Mouse (Mus musculus) MEL (cell line): Measurements from ENCODE around the gene Mta1. TPM values are rescaled to one million over a fixed set of nuclear protein-coding genes. Genes with fewer than 3 reads are reported as not detected.

ENCODE experiments used
- DNase-seq: peaks from one replicate; pipeline ENCODE4 v3.0.0; 2011; ENCODE audit warnings: low read depth, low spot score
- H3K27ac ChIP-seq: 2 replicates; pipeline ENCODE4 v1.5.1; 2012; ENCODE audit warnings: low read depth, mild to moderate bottlenecking, control low read depth, low read length, moderate library complexity; ENCODE audit not compliant: control insufficient read depth
- H3K27me3 ChIP-seq, 2 experiments: fragments of 150-350 bp in 1 of 2; sonication (generic) in 1 of 2; 2 replicates each; pipeline ENCODE4 v1.6.1; 2012; ENCODE audit warnings: low read length in 2 of 2, mild to moderate bottlenecking in 2 of 2, improper control_type of control experiment in 1 of 2, moderate library complexity in 1 of 2; ENCODE audit not compliant: insufficient read depth in 2 of 2, control insufficient read depth in 1 of 2
- H3K36me3 ChIP-seq, 2 experiments: 2 replicates each; pipeline ENCODE4 v1.6.1; 2012 to 2014; ENCODE audit warnings: low read length in 2 of 2, improper control_type of control experiment in 1 of 2, inconsistent platforms in 1 of 2, mild to moderate bottlenecking in 1 of 2; ENCODE audit not compliant: insufficient read depth in 2 of 2, control insufficient read depth in 1 of 2
- H3K4me1 ChIP-seq, 2 experiments: fragments of 150-350 bp in 1 of 2; sonication (generic) in 1 of 2; 2 replicates each; pipeline ENCODE4 v1.6.1; 2012; ENCODE audit warnings: low read length in 2 of 2, improper control_type of control experiment in 1 of 2, mild to moderate bottlenecking in 1 of 2; ENCODE audit not compliant: insufficient read depth in 2 of 2, control insufficient read depth in 1 of 2
- H3K4me3 ChIP-seq, 2 experiments: fragments of 150-350 bp in 1 of 2; sonication (generic) in 1 of 2; 2 replicates each; pipeline ENCODE4 v1.5.1; 2012; ENCODE audit warnings: low read depth in 2 of 2, low read length in 2 of 2, mild to moderate bottlenecking in 2 of 2, moderate library complexity in 2 of 2, control low read depth in 1 of 2, improper control_type of control experiment in 1 of 2; ENCODE audit not compliant: control insufficient read depth in 1 of 2, insufficient read depth in 1 of 2
- H3K79me2 ChIP-seq: 2 replicates; pipeline ENCODE4 v1.6.1; 2012; ENCODE audit warnings: mild to moderate bottlenecking, low read length, moderate library complexity; ENCODE audit not compliant: control insufficient read depth, poor library complexity, insufficient read depth
- H3K9ac ChIP-seq: 2 replicates; pipeline ENCODE4 v1.6.1; 2012; ENCODE audit warnings: low read depth, mild to moderate bottlenecking, control low read depth, low read length, moderate library complexity; ENCODE audit not compliant: control insufficient read depth, poor library complexity, severe bottlenecking
- H3K9me3 ChIP-seq: fragments of 150-350 bp; sonication (generic); replicated peaks from 2 replicates; pipeline ENCODE4 v1.6.1; 2012; ENCODE audit warnings: mild to moderate bottlenecking, low read length, improper control_type of control experiment, moderate library complexity; ENCODE audit not compliant: insufficient read depth
- BHLHE40 ChIP-seq: IDR thresholded peaks from 2 replicates; pipeline ENCODE4 v1.6.1; 2012; ENCODE audit warnings: low read depth, mild to moderate bottlenecking, inconsistent platforms, low read length, improper control_type of control experiment, borderline replicate concordance
- CTCF ChIP-seq, 3 experiments: IDR thresholded peaks in 2 of 3; conservative IDR thresholded peaks in 1 of 3; 2 replicates each; pipeline ENCODE4 v1.5.1; 2011 to 2012; ENCODE audit warnings: low read length in 3 of 3, low read depth in 2 of 3, mild to moderate bottlenecking in 2 of 3, improper control_type of control experiment in 1 of 3, inconsistent platforms in 1 of 3, mixed read lengths in 1 of 3, moderate library complexity in 1 of 3; ENCODE audit not compliant: control insufficient read depth in 1 of 3, insufficient read depth in 1 of 3, poor library complexity in 1 of 3, severe bottlenecking in 1 of 3
- E2F4 ChIP-seq: IDR thresholded peaks from 2 replicates; pipeline ENCODE4 v1.6.1; 2011; ENCODE audit warnings: low read depth, low read length, improper control_type of control experiment, borderline replicate concordance
- ETS1 ChIP-seq: IDR thresholded peaks from 2 replicates; pipeline ENCODE4 v1.6.1; 2012; ENCODE audit warnings: low read depth, mild to moderate bottlenecking, inconsistent platforms, low read length, improper control_type of control experiment, moderate library complexity
- GABPA ChIP-seq: IDR thresholded peaks from 2 replicates; pipeline ENCODE4 v1.6.1; 2012; ENCODE audit warnings: low read depth, mild to moderate bottlenecking, inconsistent platforms, low read length, improper control_type of control experiment, moderate library complexity
- GATA1 ChIP-seq: IDR thresholded peaks from 2 replicates; pipeline ENCODE4 v1.6.1; 2011; ENCODE audit warnings: low read depth, low read length, improper control_type of control experiment
- HCFC1 ChIP-seq: IDR thresholded peaks from 2 replicates; pipeline ENCODE4 v1.6.1; 2012; ENCODE audit warnings: low read depth, mild to moderate bottlenecking, inconsistent platforms, low read length, improper control_type of control experiment, moderate library complexity
- MAFK ChIP-seq: IDR thresholded peaks from 2 replicates; pipeline ENCODE4 v1.6.1; 2011; ENCODE audit warnings: low read depth, mild to moderate bottlenecking, low read length, improper control_type of control experiment, borderline replicate concordance
- MAZ ChIP-seq: IDR thresholded peaks from 2 replicates; pipeline ENCODE4 v1.6.1; 2012; ENCODE audit warnings: low read depth, mild to moderate bottlenecking, inconsistent platforms, low read length, improper control_type of control experiment
- MEF2A ChIP-seq: IDR thresholded peaks from 2 replicates; pipeline ENCODE4 v1.6.1; 2014; ENCODE audit warnings: low read depth, mild to moderate bottlenecking, inconsistent platforms, low read length, improper control_type of control experiment; ENCODE audit not compliant: poor library complexity, insufficient replicate concordance, severe bottlenecking; ENCODE audit errors: extremely low read depth
- MXI1 ChIP-seq: IDR thresholded peaks from 2 replicates; pipeline ENCODE4 v1.6.1; 2011; ENCODE audit warnings: mild to moderate bottlenecking, low read depth, low read length, improper control_type of control experiment
- MYB ChIP-seq: IDR thresholded peaks from 2 replicates; pipeline ENCODE4 v1.6.1; 2011; ENCODE audit warnings: mild to moderate bottlenecking, low read depth, low read length, improper control_type of control experiment
- MYC ChIP-seq: IDR thresholded peaks from 2 replicates; pipeline ENCODE4 v1.6.1; 2011; ENCODE audit warnings: low read depth, mild to moderate bottlenecking, low read length, improper control_type of control experiment, moderate library complexity
- NELFE ChIP-seq: IDR thresholded peaks from 2 replicates; pipeline ENCODE4 v1.6.1; 2011; ENCODE audit warnings: low read depth, low read length, improper control_type of control experiment
- POLR2A ChIP-seq, 2 experiments: IDR thresholded peaks; 2 replicates each; pipeline ENCODE4 v1.6.1; 2011 to 2012; ENCODE audit warnings: low read length in 2 of 2, mild to moderate bottlenecking in 2 of 2, control low read depth in 1 of 2, improper control_type of control experiment in 1 of 2, low read depth in 1 of 2, moderate library complexity in 1 of 2; ENCODE audit not compliant: control insufficient read depth in 1 of 2, insufficient read depth in 1 of 2, poor library complexity in 1 of 2
- POLR2AphosphoS2 ChIP-seq: IDR thresholded peaks from 2 replicates; pipeline ENCODE4 v1.6.1; 2011; ENCODE audit warnings: low read length, improper control_type of control experiment
- POLR2AphosphoS5 ChIP-seq: IDR thresholded peaks from 2 replicates; pipeline ENCODE4 v1.6.1; 2012; ENCODE audit warnings: low read depth, borderline replicate concordance, mild to moderate bottlenecking, inconsistent platforms, low read length, moderate library complexity, mixed read lengths
- RAD21 ChIP-seq: IDR thresholded peaks from 2 replicates; pipeline ENCODE4 v1.6.1; 2011; ENCODE audit warnings: mild to moderate bottlenecking, low read depth, low read length, improper control_type of control experiment
- RCOR1 ChIP-seq: IDR thresholded peaks from 2 replicates; pipeline ENCODE4 v1.6.1; 2012; ENCODE audit warnings: low read depth, mild to moderate bottlenecking, inconsistent platforms, low read length, improper control_type of control experiment
- TAL1 ChIP-seq: IDR thresholded peaks from 2 replicates; pipeline ENCODE4 v1.6.1; 2012; ENCODE audit warnings: mild to moderate bottlenecking, inconsistent platforms, low read length, moderate library complexity, mixed read lengths
- TBP ChIP-seq: IDR thresholded peaks from 2 replicates; pipeline ENCODE4 v1.8.0; 2011; ENCODE audit warnings: low read depth, low read length, improper control_type of control experiment
- ZKSCAN1 ChIP-seq: IDR thresholded peaks from 2 replicates; pipeline ENCODE4 v1.6.1; 2012; ENCODE audit warnings: low read depth, mild to moderate bottlenecking, inconsistent platforms, low read length, improper control_type of control experiment, moderate library complexity
- polyA plus RNA-seq, 2 experiments: library from polyadenylated mRNA; stranded (reverse) in 1 of 2; unstranded in 1 of 2; fragments of >175 nt in 1 of 2; fragments of >200 nt in 1 of 2; gene quantifications; 2 replicates each; pipeline versions ENCODE4 v1.2.1 to v1.2.4; 2012; ENCODE audit warnings: low replicate concordance in 2 of 2, low read depth in 1 of 2; ENCODE audit not compliant: insufficient read length in 2 of 2, insufficient read depth in 1 of 2, missing spikeins in 1 of 2
- total RNA-seq: library from RNA; depleted of rRNA; stranded (reverse); fragments of 300-350 nt; gene quantifications from 2 replicates; pipeline ENCODE4 v1.2.3, GENCODE M21; 2012

Gene Mta1
- total and polyA plus RNA-seq, 3 experiments: 69.0 to 410 (median 99.5) TPM

DNA sequence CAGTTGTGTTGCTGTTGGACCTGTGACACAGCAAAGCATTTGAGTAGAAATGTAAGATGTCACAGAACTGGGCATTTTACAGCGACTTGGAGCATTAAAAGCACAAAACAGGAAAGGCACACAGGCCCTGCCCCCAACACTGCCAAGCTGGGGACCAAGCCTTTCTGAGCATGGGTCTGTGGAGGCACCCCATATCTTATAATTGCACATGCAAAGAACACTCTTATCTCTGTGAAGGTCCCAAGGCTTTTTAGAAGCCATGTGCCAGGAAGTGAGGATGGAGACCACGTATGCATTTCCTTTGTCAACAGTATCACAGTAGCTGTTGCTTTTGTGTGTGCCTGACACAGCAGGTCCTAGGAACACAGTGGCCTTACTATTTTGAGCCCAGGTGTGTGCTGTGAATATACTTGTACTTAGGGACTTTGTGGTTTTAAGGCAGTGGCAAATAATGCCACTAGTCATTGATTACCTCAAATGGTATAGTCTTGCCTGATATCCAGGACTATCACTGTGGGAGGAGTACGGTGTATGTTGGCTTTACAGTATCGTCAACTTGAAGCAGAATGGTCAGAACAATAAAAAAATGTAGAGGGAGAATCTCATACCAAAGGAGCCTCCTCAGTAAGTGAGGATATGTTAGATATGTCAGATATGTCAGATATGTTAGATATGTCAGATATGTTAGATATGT, 9.5 kb downstream of the Mta1 start:
- Histone ChIP-seq H3K27ac (peak overlapping the region; percentile 87), H3K36me3 (peaks cover 15 to 29% of the 10 kb centered on the region in 2 experiments)

DNA sequence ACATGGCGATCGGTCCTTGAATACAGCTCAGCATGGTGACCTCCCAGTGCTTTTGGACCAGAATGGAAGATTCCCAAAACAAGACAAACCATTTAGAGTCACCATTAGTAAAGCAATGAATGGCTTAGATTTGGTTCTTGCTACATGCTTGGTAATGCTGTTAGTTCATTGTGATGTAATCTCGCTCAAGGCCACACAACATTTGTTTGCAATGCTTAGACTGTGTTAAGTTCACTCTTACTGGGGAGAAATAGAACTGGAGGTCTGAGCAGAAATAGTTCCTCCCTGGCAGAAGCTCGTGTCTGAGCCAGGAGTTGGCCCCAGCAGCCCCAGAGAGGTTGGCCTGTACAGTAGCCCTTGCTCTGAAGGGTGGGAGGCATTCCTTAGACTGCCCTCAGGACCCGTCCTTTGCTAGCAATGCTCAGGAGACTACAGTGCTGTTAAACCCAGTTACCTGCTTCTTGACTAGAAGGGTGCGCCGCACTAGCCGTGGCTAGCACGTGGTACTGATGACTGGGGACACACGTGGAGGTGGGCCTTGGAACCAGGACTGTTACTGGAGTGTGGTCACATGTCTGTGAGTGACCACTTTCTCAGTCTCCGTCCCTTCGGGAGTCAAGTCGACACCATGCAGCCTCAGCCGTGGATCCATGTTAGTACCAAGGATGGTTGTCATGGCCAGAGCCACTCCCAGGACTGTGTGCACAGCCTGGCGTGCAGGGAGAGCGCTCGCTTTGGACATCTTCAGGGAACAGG, 10.6 kb downstream of the Mta1 start:
- no peaks in the 10 kb centered on the region for H3K27me3 ChIP-seq
- H3K4me3 ChIP-seq: no peak overlapping the region
- peaks cover 68% of the 10 kb centered on the region for H3K79me2 ChIP-seq
- H3K4me1 ChIP-seq: peaks cover 23 to 35% of the 10 kb centered on the region in 2 experiments
- peaks cover 26 to 29% of the 10 kb centered on the region in 2 experiments for H3K36me3 ChIP-seq
- H3K9ac ChIP-seq: no peak overlapping the region
- no peaks in the 10 kb centered on the region for H3K9me3 ChIP-seq
- H3K27ac ChIP-seq: peak overlapping the region; percentile 27; the same call in 1 of the 2 replicates
- peak; percentile 83 for TF ChIP-seq POLR2AphosphoS5
- TF ChIP-seq GABPA: no peak
- no peak for TF ChIP-seq POLR2AphosphoS2
- TF ChIP-seq, all 39 proteins: peak for 1
- DNase-seq: no peak

More for the DNA sequence above, 9.5 kb downstream of the Mta1 start:
- H3K4me1 ChIP-seq: peaks cover 23 to 35% of the 10 kb centered on the region in 2 experiments
- DNase-seq: peak; percentile 99
- TF ChIP-seq GATA1 (peak; percentile 99), NELFE (no peak), MAFK (no peak), RCOR1 (no peak), MXI1 (no peak), POLR2AphosphoS5 (no peak), TBP (peak; percentile 84; the same call in 1 of the 2 replicates), POLR2A (IDR thresholded peaks at IDR 0.05; ENCODE audit: control insufficient read depth in 1 of 2, insufficient read depth in 1 of 2, low read depth in 1 of 2, low read length in 2 of 2, poor library complexity in 1 of 2) (peak in 1 of 2 experiments; percentile 58; a peak in 1 of 4 replicates), RAD21 (no peak), E2F4 (no peak), MAZ (no peak), MYB (no peak), ETS1 (no peak), HCFC1 (no peak), TAL1 (peak; percentile 98), MEF2A (no peak), ZKSCAN1 (no peak), BHLHE40 (no peak), MYC (no peak), CTCF (IDR thresholded peaks at IDR 0.05 in 2 of 3, conservative IDR thresholded peaks at IDR 0.05 in 1 of 3; ENCODE audit: control insufficient read depth in 1 of 3, insufficient read depth in 1 of 3, low read depth in 2 of 3, low read length in 3 of 3, poor library complexity in 1 of 3, severe bottlenecking in 1 of 3) (no peak)
- H3K9ac ChIP-seq: peak overlapping the region; percentile 33
- peak overlapping the region in 1 of 2 experiments; percentile 1; a peak in 2 of 4 replicates for H3K4me3 ChIP-seq
- H3K27me3 ChIP-seq: no peaks in the 10 kb centered on the region
- no peaks in the 10 kb centered on the region for H3K9me3 ChIP-seq
- peaks cover 78% of the 10 kb centered on the region for H3K79me2 ChIP-seq
